Mouse (Mus musculus) CH12.LX (cell line): ENCODE measurements around the gene Dlg1. TPM values are rescaled to one million over a fixed set of nuclear protein-coding genes. Genes with fewer than 3 reads are reported as not detected.
"Not testable (repeated sequence)": the region's sequence is repeated elsewhere in the genome, so short reads cannot be mapped to it uniquely, and the experiment has no call there.

ENCODE experiments used
- DNase-seq: peaks from one replicate; pipeline ENCODE4 v3.0.0-alpha.2; 2013; ENCODE audit errors: extremely low read depth
- H3K27ac ChIP-seq: 2 replicates; pipeline ENCODE4 v1.5.1; 2012; ENCODE audit warnings: low read depth, mild to moderate bottlenecking, control low read depth, moderate library complexity; ENCODE audit not compliant: insufficient read depth
- H3K27me3 ChIP-seq: replicated peaks from 2 replicates; pipeline ENCODE3; 2012; ENCODE audit warnings: inconsistent platforms
- H3K36me3 ChIP-seq, 2 experiments: replicated peaks in 1 of 2; 2 replicates each; pipeline versions ENCODE3 to v1.6.1; 2012; ENCODE audit warnings: inconsistent platforms in 1 of 2, low read length in 1 of 2, mild to moderate bottlenecking in 1 of 2, mixed read lengths in 1 of 2, moderate library complexity in 1 of 2; ENCODE audit not compliant: control insufficient read depth in 1 of 2, insufficient read depth in 1 of 2
- H3K4me1 ChIP-seq, 2 experiments: 2 replicates each; pipeline ENCODE4 v1.6.1; 2012; ENCODE audit warnings: inconsistent platforms in 1 of 2, moderate library complexity in 1 of 2; ENCODE audit not compliant: insufficient read depth in 2 of 2, control insufficient read depth in 1 of 2
- H3K4me2 ChIP-seq: 2 replicates; pipeline ENCODE4 v1.6.1; 2012; ENCODE audit warnings: low read depth, mild to moderate bottlenecking, control low read depth; ENCODE audit not compliant: poor library complexity, insufficient read depth, severe bottlenecking
- H3K4me3 ChIP-seq, 3 experiments: fragments of 150-350 bp in 1 of 3; sonication (generic) in 1 of 3; replicated peaks in 1 of 3; 2 replicates each; pipeline versions ENCODE3 to v1.5.1; 2011 to 2012; ENCODE audit warnings: low read depth in 2 of 3, low read length in 2 of 3, mild to moderate bottlenecking in 2 of 3, moderate library complexity in 2 of 3, control low read depth in 1 of 3, improper control_type of control experiment in 1 of 3, inconsistent platforms in 1 of 3, mixed read lengths in 1 of 3; ENCODE audit not compliant: poor library complexity in 1 of 3
- H3K79me2 ChIP-seq: replicated peaks from 2 replicates; pipeline ENCODE4 v1.6.1; 2012; ENCODE audit warnings: mild to moderate bottlenecking, moderate library complexity; ENCODE audit not compliant: control insufficient read depth, poor library complexity, insufficient read depth, severe bottlenecking; ENCODE audit errors: extremely low read depth
- H3K9ac ChIP-seq: 2 replicates; pipeline ENCODE4 v1.6.1; 2012; ENCODE audit warnings: low read depth, mild to moderate bottlenecking, control low read depth, moderate library complexity; ENCODE audit not compliant: insufficient read depth
- H3K9me3 ChIP-seq: replicated peaks from 2 replicates; pipeline ENCODE3; 2012; ENCODE audit warnings: low read length, inconsistent platforms, mixed read lengths
- BHLHE40 ChIP-seq: IDR thresholded peaks from 2 replicates; pipeline ENCODE4 v1.6.1; 2011; ENCODE audit warnings: mild to moderate bottlenecking, low read depth, low read length, improper control_type of control experiment
- CHD1 ChIP-seq: IDR thresholded peaks from 2 replicates; pipeline ENCODE4 v1.6.1; 2012; ENCODE audit warnings: low read depth, low read length, improper control_type of control experiment, inconsistent platforms
- CHD2 ChIP-seq: IDR thresholded peaks from 2 replicates; pipeline ENCODE4 v1.6.1; 2011; ENCODE audit warnings: low read length, improper control_type of control experiment
- E2F4 ChIP-seq: IDR thresholded peaks from 2 replicates; pipeline ENCODE4 v1.6.1; 2011; ENCODE audit warnings: low read depth, low read length, improper control_type of control experiment; ENCODE audit not compliant: insufficient replicate concordance
- GABPA ChIP-seq: IDR thresholded peaks from 2 replicates; pipeline ENCODE4 v1.6.1; 2012; ENCODE audit warnings: low read depth, low read length, improper control_type of control experiment, inconsistent platforms; ENCODE audit not compliant: insufficient replicate concordance
- HCFC1 ChIP-seq: IDR thresholded peaks from 2 replicates; pipeline ENCODE4 v1.6.1; 2012; ENCODE audit warnings: low read depth, mild to moderate bottlenecking, inconsistent platforms, low read length, improper control_type of control experiment
- JUN ChIP-seq: IDR thresholded peaks from 2 replicates; pipeline ENCODE4 v1.6.1; 2011; ENCODE audit warnings: low read depth, mild to moderate bottlenecking, low read length, improper control_type of control experiment, moderate library complexity; ENCODE audit not compliant: insufficient read depth
- MAFK ChIP-seq: IDR thresholded peaks from 2 replicates; pipeline ENCODE4 v1.6.1; 2011; ENCODE audit warnings: low read length, improper control_type of control experiment; ENCODE audit not compliant: insufficient replicate concordance
- MAZ ChIP-seq: IDR thresholded peaks from 2 replicates; pipeline ENCODE4 v1.6.1; 2012; ENCODE audit warnings: low read depth, mild to moderate bottlenecking, inconsistent platforms, low read length, improper control_type of control experiment, moderate library complexity
- MYC ChIP-seq: IDR thresholded peaks from 2 replicates; pipeline ENCODE4 v1.6.1; 2011; ENCODE audit warnings: low read depth, mild to moderate bottlenecking, improper control_type of control experiment, low read length
- NELFE ChIP-seq: IDR thresholded peaks from 2 replicates; pipeline ENCODE4 v1.6.1; 2011; ENCODE audit warnings: low read depth, low read length, improper control_type of control experiment
- NRF1 ChIP-seq: IDR thresholded peaks from 2 replicates; pipeline ENCODE4 v1.6.1; 2014; ENCODE audit warnings: low read depth, mild to moderate bottlenecking, inconsistent platforms, low read length, improper control_type of control experiment, moderate library complexity
- PAX5 ChIP-seq: IDR thresholded peaks from 2 replicates; pipeline ENCODE4 v1.6.1; 2012; ENCODE audit warnings: low read length, inconsistent platforms, mixed read lengths
- POLR2A ChIP-seq: IDR thresholded peaks from 2 replicates; pipeline ENCODE4 v1.6.1; 2011; ENCODE audit warnings: low read depth, mild to moderate bottlenecking, improper control_type of control experiment, low read length
- POLR2AphosphoS2 ChIP-seq: IDR thresholded peaks from 2 replicates; pipeline ENCODE4 v1.6.1; 2011; ENCODE audit warnings: low read depth, low read length, improper control_type of control experiment
- RCOR1 ChIP-seq: conservative IDR thresholded peaks from 2 replicates; pipeline ENCODE4 v1.6.1; 2012; ENCODE audit warnings: low read depth, mild to moderate bottlenecking, inconsistent platforms, low read length, improper control_type of control experiment
- SIN3A ChIP-seq: IDR thresholded peaks from 2 replicates; pipeline ENCODE4 v1.6.1; 2012; ENCODE audit warnings: low read length, improper control_type of control experiment, inconsistent platforms
- SMC3 ChIP-seq: IDR thresholded peaks from 2 replicates; pipeline ENCODE4 v1.6.1; 2011; ENCODE audit warnings: low read depth, low read length, improper control_type of control experiment
- TBP ChIP-seq: conservative IDR thresholded peaks from 2 replicates; pipeline ENCODE4 v1.6.1; 2011; ENCODE audit warnings: low read depth, low read length, improper control_type of control experiment
- TCF12 ChIP-seq: IDR thresholded peaks from 2 replicates; pipeline ENCODE4 v1.6.1; 2014; ENCODE audit warnings: low read depth, mild to moderate bottlenecking, inconsistent platforms, low read length, improper control_type of control experiment
- USF1 ChIP-seq: IDR thresholded peaks from 2 replicates; pipeline ENCODE4 v1.6.1; 2014; ENCODE audit warnings: low read depth, mild to moderate bottlenecking, inconsistent platforms, low read length, improper control_type of control experiment
- ZKSCAN1 ChIP-seq: IDR thresholded peaks from 2 replicates; pipeline ENCODE4 v1.6.1; 2012; ENCODE audit warnings: low read depth, inconsistent platforms, low read length, improper control_type of control experiment, borderline replicate concordance
- ZMIZ1 ChIP-seq: IDR thresholded peaks from 2 replicates; pipeline ENCODE4 v1.6.1; 2012; ENCODE audit warnings: low read depth, mild to moderate bottlenecking, inconsistent platforms, low read length, improper control_type of control experiment
- ZNF384 ChIP-seq: IDR thresholded peaks from 2 replicates; pipeline ENCODE4 v1.6.1; 2012; ENCODE audit warnings: low read depth, low read length, improper control_type of control experiment, inconsistent platforms
- dilution Hi-C: fragments of 300-500 bp; cut with MboI; formaldehyde crosslinking; loops from 2 replicates; pipeline ENCODE4 v1.14.3; 2020; ENCODE audit warnings: low sequenced_read_pairs; ENCODE audit not compliant: extremely low pct_unique_long_range_greater_than_20kb, extremely low pct_ligation_motif_present
- in situ Hi-C: fragments of 300-500 bp; cut with MboI; formaldehyde crosslinking; loops from 3 replicates; pipeline ENCODE4 v1.14.3; 2019; ENCODE audit warnings: low sequenced_read_pairs, low pct_ligation_motif_present, low pct_unique_long_range_greater_than_20kb, mixed read lengths
- polyA plus RNA-seq: library from polyadenylated mRNA; unstranded; fragments of >175 nt; gene quantifications from 2 replicates; pipeline ENCODE4 v1.2.1, GENCODE M21; 2012; ENCODE audit warnings: low read depth; ENCODE audit not compliant: insufficient read length
- total RNA-seq, 2 experiments: library from RNA; depleted of rRNA; stranded (reverse); fragments of 300-350 nt in 1 of 2; fragments of >200 nt in 1 of 2; gene quantifications; 2 replicates each; pipeline ENCODE4 v1.2.3; 2012 to 2014

The Dlg1 gene
- total and polyA plus RNA-seq, 3 experiments = 29.0 to 47.9 (median 37.4) TPM

DNA sequence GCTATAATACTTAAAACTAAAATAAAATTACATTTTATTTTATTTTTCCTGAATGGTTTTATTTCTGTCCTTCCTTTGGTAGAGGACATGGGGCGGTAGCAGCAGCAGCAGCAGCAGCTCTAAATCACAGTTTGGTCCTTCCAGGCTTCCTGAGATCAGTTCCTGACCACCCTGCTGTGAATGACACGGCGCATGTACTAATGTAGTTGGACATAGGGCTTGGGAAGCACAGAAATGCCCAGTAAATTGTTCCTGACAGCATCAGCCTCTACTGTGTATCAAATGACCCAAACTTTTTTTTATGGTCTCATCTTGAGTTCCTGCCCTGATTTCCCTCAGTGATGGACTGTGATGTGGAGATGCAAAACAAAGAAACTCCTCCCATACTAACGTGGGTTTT, 61.6 kb downstream of the Dlg1 start:
- in situ Hi-C loops (loop anchor here (5.0 kb wide), 1 partner anchor 268 kb away; no protein-coding TSS in a partner anchor), dilution Hi-C loops (no loop called here)
- Histone ChIP-seq H3K9me3 (no peaks in the 10 kb centered on the region), H3K4me1 (peaks cover 0 to 7% of the 10 kb centered on the region in 2 experiments; a peak in 2 of 4 replicates), H3K9ac (no peak overlapping the region), H3K27me3 (no peaks in the 10 kb centered on the region), H3K4me2 (no peak overlapping the region), H3K79me2 (no peaks in the 10 kb centered on the region), H3K27ac (no peak overlapping the region), H3K4me3 (no peak overlapping the region), H3K36me3 (peaks cover 0 to 5% of the 10 kb centered on the region in 2 experiments)
- TF ChIP-seq POLR2AphosphoS2 = no peak
- no peak for TF ChIP-seq POLR2A
- TF ChIP-seq ZMIZ1 = no peak
- no peak for TF ChIP-seq E2F4
- no peak for TF ChIP-seq PAX5
- no peak for TF ChIP-seq JUN
- TF ChIP-seq MAZ = no peak
- TF ChIP-seq CHD2 = no peak
- TF ChIP-seq HCFC1 = no peak
- no peak for TF ChIP-seq NRF1
- TF ChIP-seq SMC3 = no peak
- DNase-seq = no peak

DNA sequence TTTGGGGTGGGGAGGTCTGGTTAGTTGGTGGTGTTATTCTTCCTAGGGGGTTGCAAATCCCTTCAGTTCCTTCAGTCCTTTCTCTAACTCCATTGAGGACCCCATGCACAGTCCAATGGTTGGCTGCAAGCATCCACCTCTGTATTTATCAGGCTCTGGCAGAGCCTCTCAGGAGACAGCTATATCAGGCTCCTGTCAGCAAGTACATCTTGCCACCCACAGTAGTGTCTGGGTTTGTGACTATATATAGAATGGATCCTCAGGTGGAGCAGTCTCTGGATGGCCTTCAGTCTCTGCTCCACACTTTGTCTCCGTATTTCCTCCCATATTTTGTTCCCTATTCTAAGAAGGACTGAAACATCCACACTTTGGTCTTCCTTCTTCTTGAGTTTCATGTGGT, 67.7 kb downstream of the Dlg1 start:
- in situ Hi-C loops, H3K9ac ChIP-seq, dilution Hi-C loops: not testable (repeated sequence)

DNA sequence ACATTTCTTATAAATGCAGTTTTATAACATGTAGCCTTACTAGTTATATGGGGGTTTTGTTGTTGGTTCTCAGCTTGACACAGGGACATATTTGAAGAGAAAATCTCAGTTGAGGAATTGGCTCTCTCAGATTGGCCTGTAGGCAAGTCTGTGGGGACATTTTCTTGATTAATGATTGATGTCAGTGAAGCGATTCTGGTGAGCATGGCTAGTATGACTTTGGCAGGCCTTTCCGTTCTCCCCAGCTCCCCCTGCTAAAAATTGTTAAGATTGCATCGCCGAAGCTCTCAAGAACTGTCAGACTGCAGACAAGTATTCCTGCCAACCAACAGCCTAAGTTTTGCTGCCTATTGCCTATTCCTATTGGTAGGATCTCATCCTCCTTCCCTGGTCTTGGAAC, 73.8 kb downstream of the Dlg1 start:
- peaks cover 4% of the 10 kb centered on the region; the same call in 1 of the 2 replicates for H3K79me2 ChIP-seq
- dilution Hi-C loops = no loop called here
- H3K4me1 ChIP-seq = peaks cover 0 to 4% of the 10 kb centered on the region in 2 experiments; a peak in 1 of 4 replicates
- TF ChIP-seq TCF12 = no peak
- TF ChIP-seq GABPA = no peak
- TF ChIP-seq POLR2A = no peak
- no peak for TF ChIP-seq SIN3A
- no peak for TF ChIP-seq SMC3
- no peak for TF ChIP-seq ZNF384
- TF ChIP-seq ZKSCAN1 = no peak
- no peak for TF ChIP-seq MYC
- TF ChIP-seq ZMIZ1 = no peak
- TF ChIP-seq RCOR1 = no peak
- TF ChIP-seq BHLHE40 = no peak
- no peak for TF ChIP-seq E2F4
- no peak for TF ChIP-seq NELFE
- TF ChIP-seq CHD1 = no peak
- no peak for TF ChIP-seq MAFK
- TF ChIP-seq TBP = no peak
- TF ChIP-seq USF1 = no peak
- TF ChIP-seq POLR2AphosphoS2 = no peak
- peaks cover 2 to 13% of the 10 kb centered on the region in 2 experiments for H3K36me3 ChIP-seq
- H3K9ac ChIP-seq = no peak overlapping the region
- H3K27ac ChIP-seq = no peak overlapping the region
- no peak overlapping the region for H3K4me3 ChIP-seq
- no peaks in the 10 kb centered on the region for H3K27me3 ChIP-seq
- in situ Hi-C loops = no loop called here
- no peak for DNase-seq
- no peak overlapping the region for H3K4me2 ChIP-seq
- no peaks in the 10 kb centered on the region for H3K9me3 ChIP-seq

More for the DNA sequence above, 67.7 kb downstream of the Dlg1 start:
- not testable (repeated sequence) for H3K4me2 ChIP-seq, H3K36me3 ChIP-seq, H3K27ac ChIP-seq, H3K27me3 ChIP-seq, H3K9me3 ChIP-seq, H3K4me1 ChIP-seq, DNase-seq, H3K79me2 ChIP-seq, H3K4me3 ChIP-seq
